Mouse (Mus musculus) limb, embryonic 14.5 days (tissue): ENCODE data around the gene Vps26c. TPM values are rescaled to one million over a fixed set of nuclear protein-coding genes. Genes with fewer than 3 reads are reported as not detected.
"Not testable (repeated sequence)": the region's sequence is repeated elsewhere in the genome, so short reads cannot be mapped to it uniquely, and the experiment has no call there.

Source experiments
- ATAC-seq: fragments of 200-750 bp; cut with Nextera tagmentation; 2 replicates; pipeline ENCODE4 v1.8.0; 2017; ENCODE audit warnings: low read depth, moderate number of reproducible peaks, moderate TSS enrichment; ENCODE audit not compliant: low FRiP score
- DNase-seq: peaks from one replicate; pipeline ENCODE4 v3.0.0-alpha.2; 2015; ENCODE audit warnings: low spot score
- H3K27ac ChIP-seq: fragments of 300-500 bp; sonication (generic); replicated peaks from 2 replicates; pipeline ENCODE4 v1.5.1; 2014; ENCODE audit warnings: low read depth, mild to moderate bottlenecking, low read length, moderate library complexity, mixed read lengths
- H3K27me3 ChIP-seq: fragments of 300-500 bp; sonication (generic); 2 replicates; pipeline ENCODE4 v1.6.1; 2014; ENCODE audit warnings: low read length, mixed read lengths; ENCODE audit not compliant: control insufficient read depth, insufficient read depth
- H3K36me3 ChIP-seq: fragments of 300-500 bp; sonication (generic); 2 replicates; pipeline ENCODE4 v1.6.1; 2014; ENCODE audit warnings: mild to moderate bottlenecking, low read length, moderate library complexity, mixed read lengths; ENCODE audit not compliant: control insufficient read depth, insufficient read depth
- H3K4me1 ChIP-seq: fragments of 300-500 bp; sonication (generic); 2 replicates; pipeline ENCODE4 v1.6.1; 2014; ENCODE audit warnings: antibody characterized with exemption, low read length, mixed read lengths; ENCODE audit not compliant: control insufficient read depth, insufficient read depth
- H3K4me2 ChIP-seq: fragments of 300-500 bp; sonication (generic); replicated peaks from 2 replicates; pipeline ENCODE4 v1.6.1; 2014; ENCODE audit warnings: low read depth, mild to moderate bottlenecking, low read length, moderate library complexity; ENCODE audit not compliant: severe bottlenecking
- H3K4me3 ChIP-seq: fragments of 300-500 bp; sonication (generic); replicated peaks from 2 replicates; pipeline ENCODE4 v1.5.1; 2014; ENCODE audit warnings: low read length
- H3K9ac ChIP-seq: fragments of 300-500 bp; sonication (generic); 2 replicates; pipeline ENCODE4 v1.6.1; 2014; ENCODE audit warnings: mild to moderate bottlenecking, low read depth, low read length, moderate library complexity; ENCODE audit not compliant: severe bottlenecking
- H3K9me3 ChIP-seq: fragments of 300-500 bp; sonication (generic); 2 replicates; pipeline ENCODE4 v1.6.1; 2016; ENCODE audit warnings: low read length; ENCODE audit not compliant: control insufficient read depth
- POLR2A ChIP-seq: fragments of 200-500 bp; IDR thresholded peaks from 2 replicates; pipeline ENCODE4 v1.8.0; 2012; ENCODE audit warnings: inconsistent platforms, mild to moderate bottlenecking, moderate library complexity, borderline replicate concordance; ENCODE audit not compliant: insufficient read depth, insufficient read length; ENCODE audit errors: extremely low read depth
- WGBS: fragments of 180-500 bp; shearing (Covaris S2); extraction: QIAGEN DNeasy Blood & Tissue Kit; methylation state at CpG from one replicate; pipeline ENCODE4 v1.1.7; 2014; 5-methylcytosine and 5-hydroxymethylcytosine counted together
- polyA plus RNA-seq, 2 experiments: library from polyadenylated mRNA; depleted of rRNA in 1 of 2; stranded (reverse) in 1 of 2; unstranded in 1 of 2; fragments of >200 nt; fragmentation: Nextera tagmentation in 1 of 2; extraction: Ambion mirVana in 1 of 2; gene quantifications; 2 replicates each; pipeline versions ENCODE4 v1.2.1 to v1.2.3; 2012 to 2014

Gene Vps26c
- polyA plus RNA-seq, 2 experiments = 50.3 to 55.0 TPM

GRCm38 (mm10) chr16:94507071-94507470 lies 19.6 kb downstream of the Vps26c start:
- no peaks in the 10 kb centered on the region for H3K9me3 ChIP-seq
- no peak overlapping the region for H3K27ac ChIP-seq
- H3K4me1 ChIP-seq = no peaks in the 10 kb centered on the region
- H3K27me3 ChIP-seq = no peaks in the 10 kb centered on the region
- H3K9ac ChIP-seq = no peak overlapping the region
- H3K36me3 ChIP-seq = peaks cover 67% of the 10 kb centered on the region
- TF ChIP-seq POLR2A = no peak
- WGBS = 90% methylated on average over 2 of the region's 2 CpGs
- ATAC-seq (no peak), DNase-seq (no peak)
- no peak overlapping the region for H3K4me3 ChIP-seq
- H3K4me2 ChIP-seq = no peak overlapping the region

- DNase-seq = no peak
- peaks cover 78% of the 10 kb centered on the region for H3K36me3 ChIP-seq
- 90% methylated on average over 5 of the region's 5 CpGs for WGBS
These were observed 22.4 kb downstream of the Vps26c start for GRCm38 (mm10) chr16:94504192-94504591.

GRCm38 (mm10) chr16:94497911-94498310 lies 28.7 kb downstream of the Vps26c start:
- H3K9me3 ChIP-seq = no peaks in the 10 kb centered on the region
- 66% methylated on average over 5 of the region's 5 CpGs for WGBS
- no peak for TF ChIP-seq POLR2A
- peaks cover 63% of the 10 kb centered on the region for H3K36me3 ChIP-seq
- no peak overlapping the region for H3K9ac ChIP-seq
- H3K4me2 ChIP-seq = no peak overlapping the region
- no peak for DNase-seq
- peak; percentile 41; the same call in 1 of the 2 replicates for ATAC-seq
- H3K27ac ChIP-seq = no peak overlapping the region
- H3K4me1 ChIP-seq = no peaks in the 10 kb centered on the region
- H3K27me3 ChIP-seq = no peaks in the 10 kb centered on the region
- H3K4me3 ChIP-seq = no peak overlapping the region

More at GRCm38 (mm10) chr16:94504192-94504591, 22.4 kb downstream of the Vps26c start:
- H3K27me3 ChIP-seq = no peaks in the 10 kb centered on the region
- H3K9me3 ChIP-seq = no peaks in the 10 kb centered on the region
- H3K4me2 ChIP-seq = no peak overlapping the region
- TF ChIP-seq POLR2A = no peak
- no peak overlapping the region for H3K4me3 ChIP-seq
- no peak overlapping the region for H3K27ac ChIP-seq
- no peak overlapping the region for H3K9ac ChIP-seq
- no peak for ATAC-seq
- H3K4me1 ChIP-seq = no peaks in the 10 kb centered on the region

DNA sequence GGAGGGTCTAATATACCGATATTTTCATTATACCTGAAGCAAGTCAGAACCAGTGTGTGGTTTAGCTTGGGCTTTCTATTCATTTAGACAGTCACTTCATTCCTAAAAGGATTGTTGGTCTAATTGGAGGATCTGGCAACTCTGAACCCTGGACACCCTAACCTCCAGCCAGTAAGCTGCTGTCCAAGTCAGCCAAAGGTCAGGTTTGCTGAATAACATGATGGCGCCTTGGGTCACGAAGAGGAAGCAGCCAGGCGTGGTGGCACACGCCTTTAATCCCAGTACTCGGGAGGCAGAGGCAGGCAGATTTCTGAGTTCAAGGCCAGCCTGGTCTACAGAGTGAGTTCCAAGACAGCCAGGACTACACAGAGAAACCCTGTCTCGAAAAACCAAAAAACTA lies 29.5 kb downstream of the Vps26c start:
- WGBS = 94% methylated on average over 7 of the region's 7 CpGs
- DNase-seq, H3K9ac ChIP-seq, ATAC-seq, H3K27me3 ChIP-seq, H3K4me1 ChIP-seq, H3K4me3 ChIP-seq, H3K27ac ChIP-seq, H3K4me2 ChIP-seq, H3K9me3 ChIP-seq: not testable (repeated sequence)
- H3K36me3 ChIP-seq = peaks cover 61% of the 10 kb centered on the region

- Histone ChIP-seq H3K4me3 (no peak overlapping the region), H3K4me2 (no peak overlapping the region), H3K27me3 (no peaks in the 10 kb centered on the region), H3K9ac (no peak overlapping the region), H3K9me3 (no peaks in the 10 kb centered on the region), H3K36me3 (no peaks in the 10 kb centered on the region), H3K27ac (no peak overlapping the region), H3K4me1 (no peaks in the 10 kb centered on the region)
- TF ChIP-seq POLR2A = no peak
- no peak for ATAC-seq
- WGBS = 93% methylated on average over 5 of the region's 5 CpGs
- no peak for DNase-seq
These were observed 37.3 kb downstream of the Vps26c start for GRCm38 (mm10) chr16:94489326-94489725.

DNA sequence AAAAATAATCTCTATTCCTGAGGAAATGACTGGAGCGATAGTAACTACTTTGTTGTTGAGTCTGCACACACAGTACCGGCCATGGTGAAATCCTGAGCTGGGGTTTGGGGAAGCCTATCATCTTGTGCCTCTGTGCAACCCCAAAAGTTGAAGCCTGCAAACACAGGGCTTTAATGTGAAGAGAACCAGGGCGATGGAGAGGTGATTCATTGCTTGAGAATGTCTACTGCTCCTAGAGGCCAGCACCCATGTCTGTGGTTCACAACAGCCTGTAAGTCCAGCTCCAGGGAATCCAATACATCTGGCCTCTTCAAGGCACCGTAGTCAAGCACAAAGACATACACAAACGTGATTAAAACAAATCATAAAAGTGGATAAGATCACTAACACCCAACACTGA lies 39.3 kb downstream of the Vps26c start:
- no peak for ATAC-seq
- Histone ChIP-seq H3K4me3 (no peak overlapping the region), H3K4me1 (no peaks in the 10 kb centered on the region), H3K36me3 (no peaks in the 10 kb centered on the region), H3K4me2 (no peak overlapping the region), H3K9me3 (no peaks in the 10 kb centered on the region), H3K27ac (no peak overlapping the region), H3K9ac (no peak overlapping the region), H3K27me3 (no peaks in the 10 kb centered on the region)
- 73% methylated on average over 5 of the region's 5 CpGs for WGBS
- no peak for TF ChIP-seq POLR2A
- no peak for DNase-seq
